Comparison of ENCODE assay signal across 8 mouse cellular contexts in the genomic region with DNA sequence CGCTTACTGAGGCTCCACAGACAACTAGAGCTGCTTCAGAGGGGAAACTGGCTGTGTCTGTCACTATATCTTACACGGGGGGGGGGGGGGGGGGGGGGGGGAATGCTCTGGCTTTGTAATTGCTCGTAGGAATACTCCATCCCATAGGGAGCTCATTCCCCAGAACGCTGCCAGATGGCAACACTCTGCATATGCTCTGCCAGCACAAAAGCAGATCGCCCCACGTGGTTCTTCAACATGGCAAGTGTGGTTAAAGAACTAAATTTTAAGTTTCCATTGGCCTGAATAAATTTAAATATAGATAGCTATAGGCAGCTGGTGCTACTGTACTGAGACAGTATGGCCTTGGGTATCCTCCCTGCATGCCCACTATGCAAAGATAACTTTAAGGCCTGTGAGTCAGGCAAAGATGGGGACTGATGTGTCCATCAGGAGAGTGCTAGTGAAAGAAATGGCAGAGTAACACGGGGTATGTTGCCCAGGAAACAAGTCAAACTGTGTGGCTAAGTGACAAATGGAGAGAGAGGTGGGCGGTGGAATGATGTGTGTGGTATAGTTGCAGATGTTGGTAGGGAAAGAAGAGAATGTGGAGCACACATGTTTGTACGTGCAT. TPM values are rescaled to one million over a fixed set of nuclear protein-coding genes. Genes with fewer than 3 reads are reported as not detected.
DNase-seq lines count a peak whose midpoint lies in the region; ATAC-seq and TF ChIP-seq lines count a peak whose summit lies in the region.
"Had no signal": no experiment of that assay in that cellular context is flagged by ENCODE, and none has a peak within 500 bp of the region (broad histone marks: within the 10 kb centered on the region; RNA-seq: fewer than 3 reads in every experiment).

No protein-coding gene starts in this region.

- no peaks in the 10 kb centered on the region; the same call in 1 of the 2 replicates for H3K36me3 ChIP-seq in midbrain, embryonic 11.5 days (ENCODE audit: control insufficient read depth, insufficient read depth, low read length)
- no peaks in the 10 kb centered on the region; the same call in 1 of the 2 replicates for H3K36me3 ChIP-seq in midbrain, embryonic 16.5 days (ENCODE audit: control insufficient read depth, insufficient read depth, low read length)
- H3K36me3 ChIP-seq in forebrain, postnatal 0 days (ENCODE audit: insufficient read depth), result 0 out of 2 replicates have a peak, but pooled peaks cover 6% of the 10 kb centered on the region

- H3K27me3 ChIP-seq in midbrain, embryonic 11.5 days (ENCODE audit: control insufficient read depth, insufficient read depth, low read length), result no peaks in the 10 kb centered on the region
- H3K27me3 ChIP-seq in midbrain, embryonic 16.5 days (ENCODE audit: control insufficient read depth, insufficient read depth, low read depth, low read length), result no peaks in the 10 kb centered on the region
- H3K27me3 ChIP-seq in forebrain, postnatal 0 days (ENCODE audit: insufficient read depth, low read length), result no peaks in the 10 kb centered on the region

- no peaks in the 10 kb centered on the region; the same call in 1 of the 2 replicates for H3K4me1 ChIP-seq in midbrain, embryonic 11.5 days (ENCODE audit: control insufficient read depth, insufficient read depth, low read length)
- H3K4me1 ChIP-seq in midbrain, embryonic 16.5 days (ENCODE audit: control insufficient read depth, insufficient read depth, low read length), result peaks cover 4% of the 10 kb centered on the region; the same call in 1 of the 2 replicates
- H3K4me1 ChIP-seq in forebrain, postnatal 0 days (ENCODE audit: insufficient read depth), result peaks cover 19% of the 10 kb centered on the region

- no peak for DNase-seq in midbrain, embryonic 11.5 days (ENCODE audit: low spot score, missing footprints)
- DNase-seq in forebrain, postnatal 0 days, result peak; percentile 93
- peak; percentile 56 to 60 for DNase-seq in layer of hippocampus, postnatal 10 days (ENCODE audit: low spot score in 2 of 2)
- DNase-seq in right cerebral cortex, postnatal 25 days, result peak; percentile 77
- no peak for DNase-seq in gastrocnemius, adult 8-10 months (ENCODE audit: low spot score in 2 of 2)

- H3K4me2 ChIP-seq in midbrain, embryonic 11.5 days, result no peak overlapping the region
- no peak overlapping the region for H3K4me2 ChIP-seq in midbrain, embryonic 16.5 days (ENCODE audit: low read length)
- H3K4me2 ChIP-seq in forebrain, postnatal 0 days (ENCODE audit: low read depth), result no peak overlapping the region

- H3K4me3 ChIP-seq in midbrain, embryonic 11.5 days (ENCODE audit: low read depth, low read length), result no peak overlapping the region
- H3K4me3 ChIP-seq in midbrain, embryonic 16.5 days (ENCODE audit: low read depth, low read length), result no peak overlapping the region
- no peak overlapping the region for H3K4me3 ChIP-seq in forebrain, postnatal 0 days (ENCODE audit: low read depth, low read length)

- TF ChIP-seq CTCF in forebrain, postnatal 0 days (IDR thresholded peaks at IDR 0.05; ENCODE audit: low read depth), result no peak

- 48% methylated on average over 8 of the region's 9 CpGs for WGBS in midbrain, embryonic 11.5 days
- 35% methylated on average over 8 of the region's 9 CpGs for WGBS in midbrain, embryonic 16.5 days
- WGBS in forebrain, postnatal 0 days, result 22% methylated on average over 9 of the region's 9 CpGs

- ATAC-seq in midbrain, embryonic 11.5 days (ENCODE audit: low FRiP score), result peak; percentile 33; the same call in 1 of the 2 replicates
- no peak for ATAC-seq in midbrain, embryonic 16.5 days
- ATAC-seq in forebrain, postnatal 0 days, result peak; percentile 89
- no peak for ATAC-seq in erythroblast, adult 5-6 weeks (replicated peaks; ENCODE audit: low FRiP score, poor library complexity, severe bottlenecking)
- ATAC-seq: intestine, embryonic 16.5 days had no signal

- H3K9ac ChIP-seq in midbrain, embryonic 11.5 days (ENCODE audit: low read length), result no peak overlapping the region
- H3K9ac ChIP-seq in midbrain, embryonic 16.5 days (ENCODE audit: low read depth, low read length), result no peak overlapping the region
- H3K9ac ChIP-seq in forebrain, postnatal 0 days, result no peak overlapping the region

- no peak overlapping the region for H3K27ac ChIP-seq in midbrain, embryonic 11.5 days (ENCODE audit: low read depth, low read length)
- H3K27ac ChIP-seq in midbrain, embryonic 16.5 days (ENCODE audit: low read length), result no peak overlapping the region
- H3K27ac ChIP-seq in forebrain, postnatal 0 days (ENCODE audit: low read depth, low read length), result peak overlapping the region; percentile 86

- H3K9me3 ChIP-seq in midbrain, embryonic 11.5 days (ENCODE audit: control insufficient read depth, low read length), result no peaks in the 10 kb centered on the region
- no peaks in the 10 kb centered on the region for H3K9me3 ChIP-seq in midbrain, embryonic 16.5 days (replicated peaks; ENCODE audit: control insufficient read depth, low read length, poor library complexity, severe bottlenecking)
- H3K9me3 ChIP-seq in forebrain, postnatal 0 days (ENCODE audit: low read length), result no peaks in the 10 kb centered on the region

RNA-seq across cellular contexts. Expression of gene Mrpl46, which starts 14.6 kb away (rescaled TPM):
- polyA plus RNA-seq in midbrain, embryonic 11.5 days (2014; fragmentation: Nextera tagmentation; extraction: Ambion mirVana), result 78.6 and 85.9 TPM in 2 replicates
- polyA plus RNA-seq in midbrain, embryonic 16.5 days (2015; fragmentation: Nextera tagmentation; extraction: Ambion mirVana), result 54.5 and 54.7 TPM in 2 replicates
- 33.2 and 39.9 TPM in 2 replicates for total RNA-seq in forebrain, postnatal 0 days (2014; rRNA removed)
- 63.9 and 74.8 TPM in 2 replicates for polyA plus RNA-seq in forebrain, postnatal 0 days (2015; fragmentation: Nextera tagmentation; extraction: Ambion mirVana)
- 10 to 100 TPM; 24.0 to 27.1 TPM for total RNA-seq in layer of hippocampus, postnatal 10 days (2021)
- 12.1 and 14.8 TPM in 2 replicates for total RNA-seq in erythroblast, adult 5-6 weeks (2015; ENCODE audit: low replicate concordance)
- 4.4 and 9.3 TPM in 2 replicates for total RNA-seq in erythroblast, adult 5-6 weeks (2017; ENCODE audit: low replicate concordance)
- 10 to 100 TPM; 25.3 to 29.7 (median 26.6) TPM for total RNA-seq in gastrocnemius, adult 8-10 months (2022)

RNA-seq across cellular contexts. Expression of gene Mrps11, which starts 15.0 kb away (rescaled TPM):
- 71.9 and 87.7 TPM in 2 replicates for polyA plus RNA-seq in midbrain, embryonic 11.5 days (2014; fragmentation: Nextera tagmentation; extraction: Ambion mirVana)
- polyA plus RNA-seq in midbrain, embryonic 16.5 days (2015; fragmentation: Nextera tagmentation; extraction: Ambion mirVana), result 61.9 and 69.2 TPM in 2 replicates
- total RNA-seq in forebrain, postnatal 0 days (2014; rRNA removed), result 44.7 and 51.6 TPM in 2 replicates
- 70.4 and 77.5 TPM in 2 replicates for polyA plus RNA-seq in forebrain, postnatal 0 days (2015; fragmentation: Nextera tagmentation; extraction: Ambion mirVana)
- total RNA-seq in layer of hippocampus, postnatal 10 days (2021), result 10 to 100 TPM; 41.8 to 42.9 TPM
- 3.3 and 5.2 TPM in 2 replicates for total RNA-seq in erythroblast, adult 5-6 weeks (2015; ENCODE audit: low replicate concordance)
- total RNA-seq in erythroblast, adult 5-6 weeks (2017; ENCODE audit: low replicate concordance), result 10.3 and 11.4 TPM in 2 replicates
- total RNA-seq in gastrocnemius, adult 8-10 months (2022), result 10 to 100 TPM; 26.4 to 34.9 (median 30.2) TPM

RNA-seq across cellular contexts. Expression of gene Det1, which starts 49.1 kb away (rescaled TPM):
- 20.5 and 24.0 TPM in 2 replicates for polyA plus RNA-seq in midbrain, embryonic 11.5 days (2014; fragmentation: Nextera tagmentation; extraction: Ambion mirVana)
- 14.0 and 14.1 TPM in 2 replicates for polyA plus RNA-seq in midbrain, embryonic 16.5 days (2015; fragmentation: Nextera tagmentation; extraction: Ambion mirVana)
- total RNA-seq in forebrain, postnatal 0 days (2014; rRNA removed), result 9.8 and 11.9 TPM in 2 replicates
- 6.2 and 7.0 TPM in 2 replicates for polyA plus RNA-seq in forebrain, postnatal 0 days (2015; fragmentation: Nextera tagmentation; extraction: Ambion mirVana)
- total RNA-seq in layer of hippocampus, postnatal 10 days (2021), result 1 to 10 TPM; 6.4 to 6.9 TPM
- total RNA-seq in erythroblast, adult 5-6 weeks (2015; ENCODE audit: low replicate concordance), result 7.3 and 8.6 TPM in 2 replicates
- 3.9 and 6.8 TPM in 2 replicates for total RNA-seq in erythroblast, adult 5-6 weeks (2017; ENCODE audit: low replicate concordance)
- 10 to 100 TPM; 22.8 to 29.3 (median 23.3) TPM for total RNA-seq in gastrocnemius, adult 8-10 months (2022)

Comparison
In these comparisons a context has a peak if more than half of its experiments do, and no peak if none do; other contexts are left out.
1. ATAC-seq: peak in midbrain, embryonic 11.5 days (single experiment) and forebrain, postnatal 0 days (single experiment); none in midbrain, embryonic 16.5 days (single experiment) and erythroblast, adult 5-6 weeks (single experiment).
2. DNase-seq: peak in forebrain, postnatal 0 days (single experiment), layer of hippocampus, postnatal 10 days (2 of 2) and right cerebral cortex, postnatal 25 days (single experiment); none in midbrain, embryonic 11.5 days (single experiment) and gastrocnemius, adult 8-10 months (0 of 2).